Mouse (Mus musculus): ENCODE measurements at regions not wholly inside any gene's neighbourhood (a gene's known extent, or its start where the extent isn't known, plus 50 kb on each side); places are given as distances from the start of the nearest gene placed in this dataset.

DNA sequence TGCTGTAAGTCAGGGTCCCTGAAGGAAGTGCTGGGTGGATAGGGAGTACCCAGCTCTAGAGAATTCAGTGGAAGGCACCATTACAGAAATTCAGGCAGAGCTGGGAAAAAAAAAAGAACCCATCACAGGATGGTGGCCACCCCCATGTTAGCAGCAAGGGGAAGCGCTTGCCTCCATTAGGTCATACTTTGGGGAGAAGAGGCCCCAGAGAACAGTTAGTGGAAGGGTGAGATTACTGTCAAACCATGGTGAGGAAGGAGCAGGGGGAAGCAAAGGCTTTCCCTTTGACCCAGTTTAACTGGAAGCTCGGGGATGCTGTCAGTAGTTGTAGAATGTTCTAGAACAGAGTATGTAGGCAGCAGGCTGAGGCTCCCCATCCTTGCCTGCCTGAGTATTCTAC, 148.8 kb upstream of the Mrps10 start:
- Histone ChIP-seq H3K27me3 (ENCODE audit: control insufficient read depth, insufficient read depth, low read length) (no peaks in the 10 kb centered on the region), H3K36me3 (ENCODE audit: control insufficient read depth, insufficient read depth, low read length) (no peaks in the 10 kb centered on the region), H3K27ac (ENCODE audit: control insufficient read depth, insufficient read depth, low read length) (no peak overlapping the region), H3K4me3 (ENCODE audit: control insufficient read depth, insufficient read depth, low read length) (no peak overlapping the region), H3K4me1 (replicated peaks; ENCODE audit: control insufficient read depth, insufficient read depth, low read length) (peaks cover 14% of the 10 kb centered on the region)
- 91% methylated on average over 2 of the region's 2 CpGs for WGBS
- TF ChIP-seq CTCF (IDR thresholded peaks at IDR 0.05; ENCODE audit: borderline replicate concordance, control insufficient read depth, extremely low read depth, insufficient read depth, low read length, poor library complexity) (no peak), POLR2A (IDR thresholded peaks at IDR 0.05; ENCODE audit: control insufficient read depth, extremely low read depth, insufficient read depth, low read length, poor library complexity) (no peak)
- no peak for DNase-seq

DNA sequence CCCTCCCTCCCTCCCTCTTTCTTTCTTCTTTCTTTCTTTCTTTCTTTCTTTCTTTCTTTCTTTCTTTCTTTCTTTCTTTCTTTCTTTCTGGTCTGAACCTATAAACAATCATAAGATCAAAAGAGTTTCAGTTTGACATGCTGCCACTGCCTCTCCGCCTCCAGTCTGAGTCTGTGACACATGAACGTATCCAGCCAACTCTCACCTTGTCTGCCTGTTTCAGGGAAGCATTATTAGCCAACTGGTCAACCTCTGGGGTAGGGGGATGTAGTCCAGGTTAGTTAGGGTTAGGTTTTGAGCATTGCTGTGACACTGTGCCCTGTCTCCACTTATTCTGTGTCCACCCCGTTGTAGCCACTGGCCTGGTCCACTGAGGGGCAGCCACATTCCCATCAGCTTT, 152.2 kb upstream of the Mrps10 start:
- no peaks in the 10 kb centered on the region for H3K36me3 ChIP-seq (ENCODE audit: control insufficient read depth, insufficient read depth, low read length)
- no peak overlapping the region for H3K4me3 ChIP-seq (ENCODE audit: control insufficient read depth, insufficient read depth, low read length)
- DNase-seq: no peak
- TF ChIP-seq CTCF (IDR thresholded peaks at IDR 0.05; ENCODE audit: borderline replicate concordance, control insufficient read depth, extremely low read depth, insufficient read depth, low read length, poor library complexity) (no peak), POLR2A (IDR thresholded peaks at IDR 0.05; ENCODE audit: control insufficient read depth, extremely low read depth, insufficient read depth, low read length, poor library complexity) (no peak)
- H3K27me3 ChIP-seq (ENCODE audit: control insufficient read depth, insufficient read depth, low read length): no peaks in the 10 kb centered on the region
- H3K27ac ChIP-seq (ENCODE audit: control insufficient read depth, insufficient read depth, low read length): no peak overlapping the region
- 95% methylated on average over 3 of the region's 3 CpGs for WGBS
- H3K4me1 ChIP-seq (replicated peaks; ENCODE audit: control insufficient read depth, insufficient read depth, low read length): peaks cover 28% of the 10 kb centered on the region

DNA sequence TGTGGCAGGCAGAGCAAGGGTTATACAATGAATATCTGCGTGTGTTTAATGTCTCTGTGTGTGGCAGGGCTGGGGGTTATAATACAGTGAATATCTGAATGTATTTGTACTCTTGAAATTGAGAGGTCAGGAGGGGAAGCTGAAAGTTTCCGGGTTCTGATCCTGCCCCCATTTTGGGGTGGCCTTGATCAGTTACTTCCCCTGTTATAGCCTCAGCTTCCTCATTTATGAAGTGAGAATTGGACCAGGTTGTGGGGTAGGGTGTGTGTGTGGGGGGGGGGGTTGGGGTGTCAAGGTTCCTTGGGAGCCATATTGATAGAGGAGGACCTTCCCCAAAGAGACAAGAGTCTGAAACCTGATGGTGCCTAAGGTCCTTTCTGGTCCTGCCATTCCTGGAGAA, 152.8 kb upstream of the Mrps10 start:
- Histone ChIP-seq H3K27ac (ENCODE audit: control insufficient read depth, insufficient read depth, low read length) (no peak overlapping the region), H3K27me3 (ENCODE audit: control insufficient read depth, insufficient read depth, low read length) (no peaks in the 10 kb centered on the region), H3K36me3 (ENCODE audit: control insufficient read depth, insufficient read depth, low read length) (no peaks in the 10 kb centered on the region), H3K4me3 (ENCODE audit: control insufficient read depth, insufficient read depth, low read length) (no peak overlapping the region), H3K4me1 (replicated peaks; ENCODE audit: control insufficient read depth, insufficient read depth, low read length) (peaks cover 23% of the 10 kb centered on the region)
- DNase-seq: no peak
- WGBS: 30% methylated on average over 2 of the region's 2 CpGs
- TF ChIP-seq POLR2A (IDR thresholded peaks at IDR 0.05; ENCODE audit: control insufficient read depth, extremely low read depth, insufficient read depth, low read length, poor library complexity) (no peak), CTCF (IDR thresholded peaks at IDR 0.05; ENCODE audit: borderline replicate concordance, control insufficient read depth, extremely low read depth, insufficient read depth, low read length, poor library complexity) (no peak)

DNA sequence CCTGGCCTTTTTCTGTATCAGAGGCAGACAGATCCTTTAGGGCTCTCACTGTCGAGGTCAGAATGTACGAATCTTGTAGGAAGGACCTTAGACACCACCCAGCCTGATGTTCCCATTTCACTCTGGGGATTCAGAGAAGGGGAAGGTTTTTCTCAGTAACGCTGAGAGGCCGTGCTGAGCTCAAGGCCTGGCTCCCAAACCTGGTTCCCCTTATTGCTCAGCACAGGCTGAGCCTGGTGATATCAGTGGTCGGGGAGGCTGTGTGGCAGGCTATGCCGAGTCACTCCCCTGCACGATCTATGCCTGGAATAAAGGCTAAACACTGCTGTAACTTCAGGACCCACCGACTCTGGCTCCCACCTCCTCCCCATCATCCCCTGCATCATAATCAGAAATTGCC, 154.6 kb upstream of the Mrps10 start:
- WGBS: 44% methylated on average over 8 of the region's 8 CpGs
- H3K27ac ChIP-seq (ENCODE audit: control insufficient read depth, insufficient read depth, low read length): no peak overlapping the region
- TF ChIP-seq CTCF (IDR thresholded peaks at IDR 0.05; ENCODE audit: borderline replicate concordance, control insufficient read depth, extremely low read depth, insufficient read depth, low read length, poor library complexity) (no peak), POLR2A (IDR thresholded peaks at IDR 0.05; ENCODE audit: control insufficient read depth, extremely low read depth, insufficient read depth, low read length, poor library complexity) (no peak)
- H3K36me3 ChIP-seq (ENCODE audit: control insufficient read depth, insufficient read depth, low read length): no peaks in the 10 kb centered on the region
- DNase-seq: no peak
- no peak overlapping the region for H3K4me3 ChIP-seq (ENCODE audit: control insufficient read depth, insufficient read depth, low read length)
- peaks cover 20% of the 10 kb centered on the region for H3K4me1 ChIP-seq (replicated peaks; ENCODE audit: control insufficient read depth, insufficient read depth, low read length)
- H3K27me3 ChIP-seq (ENCODE audit: control insufficient read depth, insufficient read depth, low read length): no peaks in the 10 kb centered on the region

DNA sequence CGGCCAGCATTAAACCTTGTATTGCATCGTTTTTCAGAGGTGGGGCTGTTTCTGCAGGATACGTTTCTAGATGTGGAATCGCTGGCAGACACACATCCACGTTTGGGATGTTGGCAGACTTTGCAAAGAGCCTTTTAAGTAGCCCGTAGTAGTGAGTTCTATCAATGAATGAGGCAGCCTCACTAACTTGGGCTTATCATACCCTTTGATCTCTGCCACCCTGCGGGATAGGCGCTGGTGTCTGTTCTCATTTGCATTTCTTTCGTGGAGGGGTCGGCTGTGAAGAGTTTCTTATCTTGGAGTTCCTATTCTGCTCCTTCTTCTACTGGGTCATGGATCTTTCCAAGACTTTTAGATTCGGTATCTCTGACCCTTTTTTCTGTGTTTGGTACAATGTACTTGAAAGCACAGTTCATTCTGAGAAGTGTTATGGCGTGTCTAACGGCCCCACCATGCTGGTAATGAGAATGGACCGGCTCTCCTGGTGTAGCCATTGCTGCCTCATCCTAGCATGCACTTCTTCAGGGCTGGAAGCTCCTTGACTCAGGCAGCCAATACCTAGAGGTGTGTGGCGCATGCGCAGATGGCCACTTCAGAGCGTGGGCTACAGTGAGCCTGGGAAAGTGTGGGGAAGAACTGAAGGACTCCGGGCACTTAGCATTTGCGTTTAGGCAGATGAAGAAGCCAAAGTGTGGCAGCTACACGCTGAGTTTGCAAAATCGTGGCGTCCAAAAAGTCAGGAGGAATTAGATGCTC, 158.1 kb upstream of the Mrps10 start:
- Histone ChIP-seq H3K4me1 (replicated peaks; ENCODE audit: control insufficient read depth, insufficient read depth, low read length) (peaks cover 21% of the 10 kb centered on the region), H3K4me3 (ENCODE audit: control insufficient read depth, insufficient read depth, low read length) (no peak overlapping the region), H3K27ac (ENCODE audit: control insufficient read depth, insufficient read depth, low read length) (no peak overlapping the region), H3K36me3 (ENCODE audit: control insufficient read depth, insufficient read depth, low read length) (no peaks in the 10 kb centered on the region), H3K27me3 (ENCODE audit: control insufficient read depth, insufficient read depth, low read length) (no peaks in the 10 kb centered on the region)
- 84% methylated on average over 22 of the region's 22 CpGs for WGBS
- no peak for DNase-seq
- TF ChIP-seq CTCF (IDR thresholded peaks at IDR 0.05; ENCODE audit: borderline replicate concordance, control insufficient read depth, extremely low read depth, insufficient read depth, low read length, poor library complexity) (no peak), POLR2A (IDR thresholded peaks at IDR 0.05; ENCODE audit: control insufficient read depth, extremely low read depth, insufficient read depth, low read length, poor library complexity) (no peak)

DNA sequence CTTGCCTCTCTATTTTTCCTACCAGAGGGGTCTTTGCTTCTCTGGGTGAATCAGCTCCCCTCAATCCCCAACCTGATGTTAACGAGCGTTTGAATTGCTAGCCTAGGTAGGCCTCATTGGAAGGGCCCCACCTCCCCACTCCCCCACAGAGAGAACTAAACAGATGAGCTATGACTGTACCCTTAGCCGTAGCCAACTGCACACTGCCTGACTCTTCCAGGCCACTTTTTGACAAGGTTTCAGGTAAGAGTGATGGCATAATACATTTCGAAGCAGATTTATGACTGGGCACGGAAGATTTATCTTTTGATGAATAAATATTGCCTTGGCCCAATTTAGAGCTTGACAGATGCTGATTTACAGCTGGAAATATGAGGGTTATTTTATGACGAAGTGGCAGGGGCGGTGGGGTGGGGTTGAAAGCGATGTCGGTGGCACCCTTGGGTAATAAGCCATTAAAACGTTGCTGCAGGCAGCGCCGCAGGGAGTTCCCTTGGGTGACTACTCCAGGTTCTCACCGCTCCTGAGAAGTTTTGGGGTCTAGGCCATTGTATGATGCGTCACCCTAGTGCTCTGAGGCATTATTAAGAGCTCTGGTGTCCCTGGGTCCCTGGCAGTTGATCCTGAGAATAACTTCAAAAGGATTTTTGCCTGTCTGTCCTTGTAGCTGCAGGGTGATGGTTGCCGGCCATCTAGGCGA, 159.7 kb upstream of the Mrps10 start:
- Histone ChIP-seq H3K4me3 (ENCODE audit: control insufficient read depth, insufficient read depth, low read length) (no peak overlapping the region), H3K36me3 (ENCODE audit: control insufficient read depth, insufficient read depth, low read length) (no peaks in the 10 kb centered on the region), H3K27me3 (ENCODE audit: control insufficient read depth, insufficient read depth, low read length) (no peaks in the 10 kb centered on the region), H3K4me1 (replicated peaks; ENCODE audit: control insufficient read depth, insufficient read depth, low read length) (peaks cover 35% of the 10 kb centered on the region), H3K27ac (ENCODE audit: control insufficient read depth, insufficient read depth, low read length) (no peak overlapping the region)
- 96% methylated on average over 16 of the region's 16 CpGs for WGBS
- TF ChIP-seq POLR2A (IDR thresholded peaks at IDR 0.05; ENCODE audit: control insufficient read depth, extremely low read depth, insufficient read depth, low read length, poor library complexity) (no peak), CTCF (IDR thresholded peaks at IDR 0.05; ENCODE audit: borderline replicate concordance, control insufficient read depth, extremely low read depth, insufficient read depth, low read length, poor library complexity) (no peak)
- DNase-seq: no peak

All from thymus, adult 2 months (tissue).